Mouse (Mus musculus) spleen, adult 2 months (tissue): ENCODE measurements around the gene Gm8050.
"Not testable (repeated sequence)": the region's sequence is repeated elsewhere in the genome, so short reads cannot be mapped to it uniquely, and the experiment has no call there.

Experiments used
- CTCF ChIP-seq: fragments of 200-500 bp; IDR thresholded peaks from 2 replicates; pipeline ENCODE4 v1.5.1; 2011; ENCODE audit warnings: mild to moderate bottlenecking, inconsistent platforms; ENCODE audit not compliant: insufficient read depth, insufficient read length, insufficient replicate concordance; ENCODE audit errors: extremely low read depth
- POLR2A ChIP-seq: fragments of 200-500 bp; IDR thresholded peaks from 2 replicates; pipeline ENCODE4 v1.6.1; 2011; ENCODE audit warnings: low read depth, low read length, inconsistent platforms

DNA sequence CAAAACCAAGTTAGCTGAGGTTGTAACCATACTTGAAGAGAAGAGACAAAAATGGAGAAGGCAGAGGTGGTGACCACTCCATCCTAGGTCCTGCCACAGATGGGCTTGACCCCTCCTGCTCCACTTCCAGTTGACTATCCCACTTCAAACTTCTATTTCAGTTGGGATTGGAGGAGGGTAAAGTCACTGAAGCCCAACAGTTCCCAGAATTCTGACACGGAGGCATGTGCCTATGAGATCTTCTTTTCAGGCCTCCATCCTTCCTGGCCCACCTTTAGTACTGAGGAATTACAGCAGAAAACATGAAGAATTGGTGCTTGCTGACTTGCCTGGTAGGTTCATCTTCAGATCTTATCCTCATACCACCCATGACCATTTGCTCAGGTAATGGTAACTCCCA is 36.0 kb downstream of the Gm8050 start, which contains the start of gene Gm10251:
- TF ChIP-seq CTCF, POLR2A: not testable (repeated sequence)
